Mouse (Mus musculus) bone marrow, adult 2 months (tissue): ENCODE data around the gene Pagr1a.

Experiments used
- CTCF ChIP-seq: fragments of 200-500 bp; IDR thresholded peaks from 2 replicates; pipeline ENCODE4 v1.5.1; 2011; ENCODE audit warnings: low read length, control low read depth; ENCODE audit not compliant: control insufficient read depth, insufficient read depth
- POLR2A ChIP-seq: fragments of 200-500 bp; IDR thresholded peaks from 2 replicates; pipeline ENCODE4 v1.6.1; 2011; ENCODE audit warnings: low read depth, mild to moderate bottlenecking, control low read depth, low read length, borderline replicate concordance; ENCODE audit not compliant: control insufficient read depth

DNA sequence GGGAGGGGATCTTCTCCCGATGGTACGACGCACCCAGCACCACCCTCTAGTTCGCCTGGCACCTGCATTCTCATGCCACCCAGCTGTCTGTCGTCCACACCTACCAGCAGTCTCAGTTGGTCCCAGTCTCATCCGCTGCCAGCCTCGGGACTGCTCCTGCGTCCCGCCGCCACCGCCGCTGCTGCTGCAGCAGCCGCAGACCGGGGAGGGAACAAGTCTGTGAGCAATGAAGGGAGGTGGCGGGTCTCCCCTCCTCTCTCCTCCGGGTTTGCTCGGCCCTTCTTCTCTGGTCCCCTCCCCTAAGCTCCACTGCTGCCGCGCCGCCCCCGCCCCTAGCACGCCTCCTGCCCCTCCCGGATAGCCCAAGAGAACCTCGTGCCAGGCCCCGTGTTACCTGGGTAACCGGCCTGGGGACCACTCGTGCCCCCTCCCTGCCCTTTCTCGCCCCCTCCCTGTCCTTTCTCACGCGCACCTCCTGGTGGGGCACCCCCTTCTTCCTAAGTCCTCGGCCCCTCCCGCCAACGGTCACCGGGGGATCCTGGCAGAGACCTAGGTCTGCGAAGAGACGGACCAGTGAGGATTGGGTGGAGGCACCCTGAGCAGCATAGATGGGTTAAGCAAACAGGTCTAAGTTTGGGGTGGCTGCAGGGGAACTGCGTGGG lies 3.9 kb upstream of the Pagr1a start, which contains the start of the genes Gm42742 and Prrt2:
- TF ChIP-seq CTCF (no peak), POLR2A (no peak)
